18 mouse cellular contexts compared by ENCODE assay signal in genomic region chr2:50674151-50674855, GRCm38 (mm10).
DNase-seq lines count a peak whose midpoint lies in the region; ATAC-seq and TF ChIP-seq lines count a peak whose summit lies in the region.
"Had no signal": no experiment of that assay in that cellular context is flagged by ENCODE, and none has a peak within 500 bp of the region (broad histone marks: within the 10 kb centered on the region; RNA-seq: fewer than 3 reads in every experiment).

No protein-coding gene starts in this region.

- no peaks in the 10 kb centered on the region for H3K9me3 ChIP-seq in heart, embryonic 11.5 days (replicated peaks; ENCODE audit: control insufficient read depth, low read length)
- no peaks in the 10 kb centered on the region for H3K9me3 ChIP-seq in lung, postnatal 0 days (ENCODE audit: low read length)
- H3K9me3 ChIP-seq: embryonic facial prominence, embryonic 12.5 days; hindbrain, embryonic 13.5 days; limb, embryonic 12.5 days had no signal

- H3K4me2 ChIP-seq in heart, embryonic 11.5 days, result no peak overlapping the region
- H3K4me2 ChIP-seq in lung, postnatal 0 days (replicated peaks; ENCODE audit: low read depth, low read length), result no peak overlapping the region
- H3K4me2 ChIP-seq: embryonic facial prominence, embryonic 12.5 days; hindbrain, embryonic 13.5 days; limb, embryonic 12.5 days; liver, embryonic 12.5 days had no signal

- DNase-seq in heart, adult 11 months, result peak; percentile 93
- DNase-seq in lung, adult 18-20 months, result peak; percentile 30 to 34
- no peak for DNase-seq in lung, postnatal 0 days (ENCODE audit: low spot score)
- peak; percentile 52 for DNase-seq in gonadal fat pad, adult 2 months (ENCODE audit: low read depth)
- DNase-seq in ovary, postnatal 10 days (ENCODE audit: low spot score), result no peak
- DNase-seq in right cerebral cortex, postnatal 14 days, result no peak
- DNase-seq: adrenal gland, adult 8-10 months; cerebellum, adult 9-10 months; gastrocnemius, postnatal 36 days; kidney, adult 8-10 months; thymus, postnatal 25 days had no signal

- H3K9ac ChIP-seq in heart, embryonic 11.5 days (ENCODE audit: low read depth, low read length), result no peak overlapping the region
- H3K9ac ChIP-seq in lung, postnatal 0 days (replicated peaks; ENCODE audit: low read depth), result no peak overlapping the region
- H3K9ac ChIP-seq: embryonic facial prominence, embryonic 12.5 days; hindbrain, embryonic 13.5 days; limb, embryonic 12.5 days; liver, embryonic 12.5 days had no signal

- 85% methylated on average over 7 of the region's 7 CpGs for WGBS in heart, embryonic 11.5 days (ENCODE audit: insufficient replicate concordance)
- WGBS in lung, postnatal 0 days, result 63% methylated on average over 7 of the region's 7 CpGs

- H3K27me3 ChIP-seq in heart, embryonic 11.5 days (ENCODE audit: control insufficient read depth, insufficient read depth, low read length), result no peaks in the 10 kb centered on the region
- no peaks in the 10 kb centered on the region for H3K27me3 ChIP-seq in lung, postnatal 0 days (replicated peaks; ENCODE audit: insufficient read depth, low read length)
- H3K27me3 ChIP-seq: embryonic facial prominence, embryonic 12.5 days; hindbrain, embryonic 13.5 days; limb, embryonic 12.5 days; liver, embryonic 12.5 days had no signal

- TF ChIP-seq CTCF in lung, postnatal 0 days (IDR thresholded peaks at IDR 0.05), result no peak

- no peaks in the 10 kb centered on the region for H3K4me1 ChIP-seq in heart, embryonic 11.5 days (ENCODE audit: control insufficient read depth, insufficient read depth, low read length)
- H3K4me1 ChIP-seq in lung, postnatal 0 days (ENCODE audit: insufficient read depth, low read depth, low read length), result no peaks in the 10 kb centered on the region
- H3K4me1 ChIP-seq: embryonic facial prominence, embryonic 12.5 days; hindbrain, embryonic 13.5 days; limb, embryonic 12.5 days; liver, embryonic 12.5 days had no signal

- H3K27ac ChIP-seq in heart, embryonic 11.5 days (ENCODE audit: low read depth, low read length), result no peak overlapping the region
- no peak overlapping the region for H3K27ac ChIP-seq in lung, postnatal 0 days (ENCODE audit: low read length)
- H3K27ac ChIP-seq: embryonic facial prominence, embryonic 12.5 days; hindbrain, embryonic 13.5 days; limb, embryonic 12.5 days; liver, embryonic 12.5 days had no signal

- no peak for TF ChIP-seq EP300 in lung, postnatal 0 days (IDR thresholded peaks at IDR 0.05)

- no peak for ATAC-seq in heart, embryonic 11.5 days (replicated peaks; ENCODE audit: insufficient number of reproducible peaks, low FRiP score, low TSS enrichment)
- no peak for ATAC-seq in lung, postnatal 0 days
- ATAC-seq: forebrain, embryonic 14.5 days; liver, embryonic 12.5 days had no signal

- no peaks in the 10 kb centered on the region for H3K36me3 ChIP-seq in heart, embryonic 11.5 days (ENCODE audit: control insufficient read depth, insufficient read depth, low read length)
- H3K36me3 ChIP-seq in lung, postnatal 0 days (ENCODE audit: insufficient read depth, low read length), result no peaks in the 10 kb centered on the region
- H3K36me3 ChIP-seq: embryonic facial prominence, embryonic 12.5 days; hindbrain, embryonic 13.5 days; limb, embryonic 12.5 days; liver, embryonic 12.5 days had no signal

- H3K4me3 ChIP-seq in heart, embryonic 11.5 days (ENCODE audit: low read depth, low read length), result no peak overlapping the region
- H3K4me3 ChIP-seq in lung, postnatal 0 days (ENCODE audit: low read depth, low read length), result no peak overlapping the region
- H3K4me3 ChIP-seq: embryonic facial prominence, embryonic 12.5 days; erythroblast, embryonic 14.5 days; hindbrain, embryonic 13.5 days; limb, embryonic 12.5 days; liver, embryonic 12.5 days had no signal

Comparison
In these comparisons a context has a peak if more than half of its experiments do, and no peak if none do; other contexts are left out.
1. DNase-seq: peak in heart, adult 11 months (single experiment), lung, adult 18-20 months (2 of 2) and gonadal fat pad, adult 2 months (single experiment); none in lung, postnatal 0 days (single experiment), ovary, postnatal 10 days (single experiment) and right cerebral cortex, postnatal 14 days (single experiment).